Mouse (Mus musculus): ENCODE measurements at regions not wholly inside any gene's neighbourhood (a gene's known extent, or its start where the extent isn't known, plus 50 kb on each side); places are given as distances from the start of the nearest gene placed in this dataset.
A peak's percentile ranks its signal among the peaks of the same experiment; 100 is the strongest.

- DNase-seq (ENCODE audit: low spot score), result no peak
- no peaks in the 10 kb centered on the region for H3K27me3 ChIP-seq (ENCODE audit: control insufficient read depth, insufficient read depth, low read length)
- no peak for ATAC-seq (ENCODE audit: low FRiP score)
- H3K27ac ChIP-seq, result no peak overlapping the region
- no peak overlapping the region for H3K4me2 ChIP-seq (replicated peaks)
- no peaks in the 10 kb centered on the region for H3K36me3 ChIP-seq (replicated peaks; ENCODE audit: control insufficient read depth, insufficient read depth)
- no peak overlapping the region for H3K4me3 ChIP-seq (replicated peaks; ENCODE audit: low read length)
- H3K9ac ChIP-seq, result no peak overlapping the region
- WGBS, result 84% methylated on average over 2 of the region's 2 CpGs
- H3K4me1 ChIP-seq (replicated peaks; ENCODE audit: control insufficient read depth, insufficient read depth, low read length), result no peaks in the 10 kb centered on the region
- H3K9me3 ChIP-seq (ENCODE audit: control insufficient read depth, low read length), result no peaks in the 10 kb centered on the region
These were observed 51.8 kb upstream of the 1190002N15Rik start for GRCm38 (mm10) chr9:94589672-94590071.

- ATAC-seq (ENCODE audit: low FRiP score) (no peak), DNase-seq (ENCODE audit: low spot score) (no peak)
- Histone ChIP-seq H3K4me3 (replicated peaks; ENCODE audit: low read length) (no peak overlapping the region), H3K27me3 (ENCODE audit: control insufficient read depth, insufficient read depth, low read length) (no peaks in the 10 kb centered on the region), H3K36me3 (replicated peaks; ENCODE audit: control insufficient read depth, insufficient read depth) (no peaks in the 10 kb centered on the region), H3K9ac (no peak overlapping the region), H3K4me2 (replicated peaks) (no peak overlapping the region), H3K9me3 (ENCODE audit: control insufficient read depth, low read length) (no peaks in the 10 kb centered on the region), H3K27ac (no peak overlapping the region), H3K4me1 (replicated peaks; ENCODE audit: control insufficient read depth, insufficient read depth, low read length) (no peaks in the 10 kb centered on the region)
- WGBS, result 94% methylated on average over 2 of the region's 2 CpGs
These were observed 64.7 kb upstream of the Slc9a9 start for GRCm38 (mm10) chr9:94604993-94605392.

GRCm38 (mm10) chr9:94606422-94606821 is 63.3 kb upstream of the Slc9a9 start:
- 88% methylated on average over 2 of the region's 2 CpGs for WGBS
- H3K4me1 ChIP-seq (replicated peaks; ENCODE audit: control insufficient read depth, insufficient read depth, low read length), result peaks cover 8% of the 10 kb centered on the region; the same call in 1 of the 2 replicates
- H3K36me3 ChIP-seq (replicated peaks; ENCODE audit: control insufficient read depth, insufficient read depth), result no peaks in the 10 kb centered on the region
- H3K9ac ChIP-seq, result no peak overlapping the region
- H3K27ac ChIP-seq, result no peak overlapping the region
- no peak overlapping the region for H3K4me3 ChIP-seq (replicated peaks; ENCODE audit: low read length)
- H3K9me3 ChIP-seq (ENCODE audit: control insufficient read depth, low read length), result no peaks in the 10 kb centered on the region
- ATAC-seq (ENCODE audit: low FRiP score) (no peak), DNase-seq (ENCODE audit: low spot score) (no peak)
- no peaks in the 10 kb centered on the region for H3K27me3 ChIP-seq (ENCODE audit: control insufficient read depth, insufficient read depth, low read length)
- no peak overlapping the region for H3K4me2 ChIP-seq (replicated peaks)

GRCm38 (mm10) chr9:94607011-94607749 is 62.5 kb upstream of the Slc9a9 start:
- no peak overlapping the region for H3K27ac ChIP-seq
- H3K36me3 ChIP-seq (replicated peaks; ENCODE audit: control insufficient read depth, insufficient read depth), result no peaks in the 10 kb centered on the region
- no peak overlapping the region for H3K4me3 ChIP-seq (replicated peaks; ENCODE audit: low read length)
- peaks cover 8% of the 10 kb centered on the region; the same call in 1 of the 2 replicates for H3K4me1 ChIP-seq (replicated peaks; ENCODE audit: control insufficient read depth, insufficient read depth, low read length)
- H3K27me3 ChIP-seq (ENCODE audit: control insufficient read depth, insufficient read depth, low read length), result no peaks in the 10 kb centered on the region
- ATAC-seq (ENCODE audit: low FRiP score), result no peak
- no peak overlapping the region for H3K9ac ChIP-seq
- H3K9me3 ChIP-seq (ENCODE audit: control insufficient read depth, low read length), result no peaks in the 10 kb centered on the region
- DNase-seq (ENCODE audit: low spot score), result no peak
- H3K4me2 ChIP-seq (replicated peaks), result no peak overlapping the region
- 88% methylated on average over 13 of the region's 13 CpGs for WGBS

GRCm38 (mm10) chr9:94607750-94608106 is 62.0 kb upstream of the Slc9a9 start:
- Histone ChIP-seq H3K4me2 (replicated peaks) (no peak overlapping the region), H3K36me3 (replicated peaks; ENCODE audit: control insufficient read depth, insufficient read depth) (no peaks in the 10 kb centered on the region), H3K4me1 (replicated peaks; ENCODE audit: control insufficient read depth, insufficient read depth, low read length) (peaks cover 8% of the 10 kb centered on the region; the same call in 1 of the 2 replicates), H3K9ac (no peak overlapping the region), H3K27ac (no peak overlapping the region), H3K27me3 (ENCODE audit: control insufficient read depth, insufficient read depth, low read length) (no peaks in the 10 kb centered on the region), H3K9me3 (ENCODE audit: control insufficient read depth, low read length) (no peaks in the 10 kb centered on the region), H3K4me3 (replicated peaks; ENCODE audit: low read length) (no peak overlapping the region)
- 84% methylated on average over 2 of the region's 2 CpGs for WGBS
- ATAC-seq (ENCODE audit: low FRiP score) (no peak), DNase-seq (ENCODE audit: low spot score) (no peak)

- H3K9me3 ChIP-seq (ENCODE audit: control insufficient read depth, low read length), result no peaks in the 10 kb centered on the region
- 61% methylated on average over 3 of the region's 3 CpGs for WGBS
- no peaks in the 10 kb centered on the region for H3K36me3 ChIP-seq (replicated peaks; ENCODE audit: control insufficient read depth, insufficient read depth)
- H3K27ac ChIP-seq, result no peak overlapping the region
- ATAC-seq (ENCODE audit: low FRiP score) (no peak), DNase-seq (ENCODE audit: low spot score) (no peak)
- H3K27me3 ChIP-seq (ENCODE audit: control insufficient read depth, insufficient read depth, low read length), result no peaks in the 10 kb centered on the region
- H3K4me2 ChIP-seq (replicated peaks), result no peak overlapping the region
- no peak overlapping the region for H3K4me3 ChIP-seq (replicated peaks; ENCODE audit: low read length)
- peaks cover 8% of the 10 kb centered on the region; the same call in 1 of the 2 replicates for H3K4me1 ChIP-seq (replicated peaks; ENCODE audit: control insufficient read depth, insufficient read depth, low read length)
- no peak overlapping the region for H3K9ac ChIP-seq
These were observed 59.6 kb upstream of the Slc9a9 start for GRCm38 (mm10) chr9:94610101-94610500.

GRCm38 (mm10) chr9:94610600-94611337 is 58.9 kb upstream of the Slc9a9 start:
- no peaks in the 10 kb centered on the region for H3K9me3 ChIP-seq (ENCODE audit: control insufficient read depth, low read length)
- no peak overlapping the region for H3K4me3 ChIP-seq (replicated peaks; ENCODE audit: low read length)
- no peaks in the 10 kb centered on the region for H3K27me3 ChIP-seq (ENCODE audit: control insufficient read depth, insufficient read depth, low read length)
- peak overlapping the region; percentile 18 for H3K27ac ChIP-seq
- ATAC-seq (ENCODE audit: low FRiP score) (peak; percentile 87), DNase-seq (ENCODE audit: low spot score) (peak; percentile 64)
- H3K9ac ChIP-seq, result peak overlapping the region; percentile 28; the same call in 1 of the 2 replicates
- H3K36me3 ChIP-seq (replicated peaks; ENCODE audit: control insufficient read depth, insufficient read depth), result no peaks in the 10 kb centered on the region
- 19% methylated on average over 5 of the region's 5 CpGs for WGBS
- H3K4me1 ChIP-seq (replicated peaks; ENCODE audit: control insufficient read depth, insufficient read depth, low read length), result peaks cover 8% of the 10 kb centered on the region; the same call in 1 of the 2 replicates
- no peak overlapping the region for H3K4me2 ChIP-seq (replicated peaks)

GRCm38 (mm10) chr9:94613891-94614671 is 55.6 kb upstream of the Slc9a9 start:
- Histone ChIP-seq H3K9ac (no peak overlapping the region), H3K4me3 (replicated peaks; ENCODE audit: low read length) (no peak overlapping the region), H3K27me3 (ENCODE audit: control insufficient read depth, insufficient read depth, low read length) (no peaks in the 10 kb centered on the region), H3K9me3 (ENCODE audit: control insufficient read depth, low read length) (no peaks in the 10 kb centered on the region), H3K4me2 (replicated peaks) (no peak overlapping the region), H3K4me1 (replicated peaks; ENCODE audit: control insufficient read depth, insufficient read depth, low read length) (peaks cover 8% of the 10 kb centered on the region; the same call in 1 of the 2 replicates), H3K36me3 (replicated peaks; ENCODE audit: control insufficient read depth, insufficient read depth) (no peaks in the 10 kb centered on the region), H3K27ac (no peak overlapping the region)
- DNase-seq (ENCODE audit: low spot score) (peak; percentile 84), ATAC-seq (ENCODE audit: low FRiP score) (peak; percentile 66)
- 38% methylated on average over 6 of the region's 6 CpGs for WGBS

- ATAC-seq (ENCODE audit: low FRiP score) (no peak), DNase-seq (ENCODE audit: low spot score) (no peak)
- H3K4me1 ChIP-seq (replicated peaks; ENCODE audit: control insufficient read depth, insufficient read depth, low read length), result peaks cover 8% of the 10 kb centered on the region; the same call in 1 of the 2 replicates
- 88% methylated on average over 11 of the region's 11 CpGs for WGBS
- H3K36me3 ChIP-seq (replicated peaks; ENCODE audit: control insufficient read depth, insufficient read depth), result no peaks in the 10 kb centered on the region
- no peak overlapping the region for H3K4me2 ChIP-seq (replicated peaks)
- no peak overlapping the region for H3K4me3 ChIP-seq (replicated peaks; ENCODE audit: low read length)
- H3K27ac ChIP-seq, result no peak overlapping the region
- no peaks in the 10 kb centered on the region for H3K9me3 ChIP-seq (ENCODE audit: control insufficient read depth, low read length)
- no peak overlapping the region for H3K9ac ChIP-seq
- H3K27me3 ChIP-seq (ENCODE audit: control insufficient read depth, insufficient read depth, low read length), result no peaks in the 10 kb centered on the region
These were observed 54.5 kb upstream of the Slc9a9 start for GRCm38 (mm10) chr9:94615205-94615604.

Data from hindbrain, embryonic 14.5 days (tissue).